Mouse (Mus musculus): ENCODE measurements around the gene Map3k14. TPM values are rescaled to one million over a fixed set of nuclear protein-coding genes. Genes with fewer than 3 reads are reported as not detected.
A peak's percentile ranks its signal among the peaks of the same experiment; 100 is the strongest.

Gene Map3k14
- polyA plus RNA-seq, 2 experiments = 0.18 to 0.47 TPM

DNA sequence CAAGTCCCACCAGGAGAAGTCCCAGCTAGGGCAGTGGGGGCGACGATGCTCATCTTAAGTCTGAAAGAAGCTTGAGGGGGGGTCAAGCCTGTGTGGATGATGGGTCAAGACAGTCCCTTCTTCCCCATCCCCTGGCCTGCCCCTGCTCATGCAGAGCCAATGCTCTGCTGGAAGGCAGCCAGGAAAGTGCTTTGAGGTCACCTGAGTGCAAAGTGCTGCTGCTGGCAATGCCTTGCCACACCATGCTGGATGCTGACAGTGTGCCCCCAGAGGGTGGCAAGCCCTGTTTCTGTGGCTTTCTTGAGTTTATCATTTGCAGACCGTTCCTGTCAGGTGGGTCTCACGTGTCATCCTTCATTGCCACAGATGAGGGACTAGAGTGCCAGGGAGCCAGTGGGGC lies 47.3 kb downstream of the Map3k14 start:
- H3K4me3 ChIP-seq (ENCODE audit: insufficient read depth in 1 of 2, low read depth in 2 of 2, low read length in 2 of 2) = no peak overlapping the region
- no peak overlapping the region for H3K9ac ChIP-seq (replicated peaks)
- WGBS (ENCODE audit: insufficient replicate concordance) = 60% methylated on average over 4 of the region's 4 CpGs
- no peaks in the 10 kb centered on the region for H3K36me3 ChIP-seq (replicated peaks; ENCODE audit: control insufficient read depth, insufficient read depth, low read depth)
- ATAC-seq (ENCODE audit: insufficient read depth) = no peak
- H3K4me1 ChIP-seq (replicated peaks; ENCODE audit: control insufficient read depth in 2 of 2, insufficient read depth in 2 of 2, low read length in 1 of 2) = peaks cover 3 to 4% of the 10 kb centered on the region in 2 experiments; a peak in 2 of 4 replicates
- H3K27me3 ChIP-seq (ENCODE audit: control insufficient read depth, insufficient read depth, low read length) = no peaks in the 10 kb centered on the region
- no peak for DNase-seq (ENCODE audit: low read depth in 3 of 3, low spot score in 3 of 3)
- no peak overlapping the region for H3K27ac ChIP-seq
- H3K4me2 ChIP-seq (ENCODE audit: low read depth) = no peak overlapping the region
- H3K9me3 ChIP-seq (ENCODE audit: control insufficient read depth, low read length) = no peaks in the 10 kb centered on the region
- no peak for TF ChIP-seq CTCF (IDR thresholded peaks at IDR 0.05; ENCODE audit: low read depth)
- TF ChIP-seq EP300 (IDR thresholded peaks at IDR 0.05; ENCODE audit: low read depth) = no peak

DNA sequence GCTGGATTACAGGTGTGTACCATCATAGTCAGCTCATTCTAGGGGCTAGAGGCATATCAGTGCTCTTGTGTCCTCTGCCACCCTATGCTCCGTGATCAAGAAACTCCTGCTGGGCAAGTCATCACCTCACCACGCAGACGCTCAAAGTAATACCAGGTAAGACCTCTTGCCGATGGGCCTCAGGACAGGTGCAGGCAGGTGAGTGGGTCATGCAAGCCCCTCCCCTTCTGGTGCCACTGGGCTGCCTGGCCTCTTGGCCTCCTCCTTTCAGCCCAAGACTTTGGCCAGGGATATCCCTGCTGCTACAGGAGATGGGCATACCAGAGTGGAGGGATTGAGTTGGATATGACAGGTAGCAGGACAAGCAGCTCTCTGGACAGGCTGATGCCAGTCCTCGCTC lies 48.0 kb downstream of the Map3k14 start:
- ATAC-seq (ENCODE audit: insufficient read depth) (no peak), DNase-seq (ENCODE audit: low read depth in 3 of 3, low spot score in 3 of 3) (no peak)
- no peaks in the 10 kb centered on the region for H3K27me3 ChIP-seq (ENCODE audit: control insufficient read depth, insufficient read depth, low read length)
- H3K4me2 ChIP-seq (ENCODE audit: low read depth) = no peak overlapping the region
- TF ChIP-seq CTCF (IDR thresholded peaks at IDR 0.05; ENCODE audit: low read depth) = no peak
- no peak for TF ChIP-seq EP300 (IDR thresholded peaks at IDR 0.05; ENCODE audit: low read depth)
- WGBS (ENCODE audit: insufficient replicate concordance) = 73% methylated on average over 5 of the region's 5 CpGs
- H3K4me1 ChIP-seq (replicated peaks; ENCODE audit: control insufficient read depth in 2 of 2, insufficient read depth in 2 of 2, low read length in 1 of 2) = peaks cover 4 to 5% of the 10 kb centered on the region in 2 experiments; a peak in 2 of 4 replicates
- H3K9ac ChIP-seq (replicated peaks) = no peak overlapping the region
- no peak overlapping the region for H3K27ac ChIP-seq
- no peak overlapping the region for H3K4me3 ChIP-seq (ENCODE audit: insufficient read depth in 1 of 2, low read depth in 2 of 2, low read length in 2 of 2)
- H3K9me3 ChIP-seq (ENCODE audit: control insufficient read depth, low read length) = no peaks in the 10 kb centered on the region
- H3K36me3 ChIP-seq (replicated peaks; ENCODE audit: control insufficient read depth, insufficient read depth, low read depth) = no peaks in the 10 kb centered on the region

DNA sequence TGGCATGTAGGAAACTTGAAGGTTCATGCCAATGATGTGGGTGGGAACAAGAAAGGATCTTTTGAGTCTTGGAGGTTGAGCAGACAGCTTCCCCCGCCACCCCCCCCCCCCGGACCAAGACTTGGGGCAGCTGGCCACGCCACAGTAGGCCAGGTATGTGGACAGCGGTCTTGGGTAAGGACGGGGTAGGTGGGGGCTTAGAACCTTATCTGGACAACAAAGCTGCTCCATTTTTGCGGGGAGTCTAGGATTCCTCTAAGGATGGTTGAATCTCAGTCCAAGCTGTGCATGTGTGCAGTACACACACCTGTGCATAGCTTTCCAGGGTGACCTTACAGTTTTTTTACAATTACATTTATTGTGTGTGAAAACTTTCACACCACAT lies 48.8 kb downstream of the Map3k14 start:
- H3K4me3 ChIP-seq (ENCODE audit: insufficient read depth in 1 of 2, low read depth in 2 of 2, low read length in 2 of 2) = peak overlapping the region; percentile 56 to 64
- ATAC-seq (ENCODE audit: insufficient read depth) = no peak
- no peak for TF ChIP-seq CTCF (IDR thresholded peaks at IDR 0.05; ENCODE audit: low read depth)
- TF ChIP-seq EP300 (IDR thresholded peaks at IDR 0.05; ENCODE audit: low read depth) = no peak
- no peak for DNase-seq (ENCODE audit: low read depth in 3 of 3, low spot score in 3 of 3)
- no peaks in the 10 kb centered on the region for H3K27me3 ChIP-seq (ENCODE audit: control insufficient read depth, insufficient read depth, low read length)
- no peaks in the 10 kb centered on the region for H3K9me3 ChIP-seq (ENCODE audit: control insufficient read depth, low read length)
- no peak overlapping the region for H3K27ac ChIP-seq
- WGBS (ENCODE audit: insufficient replicate concordance) = 23% methylated on average over 6 of the region's 6 CpGs
- H3K36me3 ChIP-seq (replicated peaks; ENCODE audit: control insufficient read depth, insufficient read depth, low read depth) = no peaks in the 10 kb centered on the region
- peak overlapping the region; percentile 81 for H3K4me2 ChIP-seq (ENCODE audit: low read depth)
- peak overlapping the region; percentile 43 for H3K9ac ChIP-seq (replicated peaks)
- H3K4me1 ChIP-seq (replicated peaks; ENCODE audit: control insufficient read depth in 2 of 2, insufficient read depth in 2 of 2, low read length in 1 of 2) = peaks cover 4 to 5% of the 10 kb centered on the region in 2 experiments; a peak in 2 of 4 replicates

- under 1% methylated on average over 45 of the region's 45 CpGs for WGBS (ENCODE audit: insufficient replicate concordance)
- Histone ChIP-seq H3K9me3 (ENCODE audit: control insufficient read depth, low read length) (no peaks in the 10 kb centered on the region), H3K27me3 (ENCODE audit: control insufficient read depth, insufficient read depth, low read length) (no peaks in the 10 kb centered on the region), H3K9ac (replicated peaks) (peak within 1 kb of the TSS; percentile 43), H3K36me3 (replicated peaks; ENCODE audit: control insufficient read depth, insufficient read depth, low read depth) (no peaks in the 10 kb centered on the region), H3K4me1 (replicated peaks; ENCODE audit: control insufficient read depth in 2 of 2, insufficient read depth in 2 of 2, low read length in 1 of 2) (peaks cover 4 to 5% of the 10 kb centered on the region in 2 experiments; a peak in 2 of 4 replicates), H3K4me3 (ENCODE audit: insufficient read depth in 1 of 2, low read depth in 2 of 2, low read length in 2 of 2) (peak within 1 kb of the TSS; percentile 56 to 64), H3K27ac (no peak within 1 kb of the TSS), H3K4me2 (ENCODE audit: low read depth) (peak within 1 kb of the TSS; percentile 81)
- ATAC-seq (ENCODE audit: insufficient read depth) = peak; percentile 76; the same call in 1 of the 2 replicates
- TF ChIP-seq EP300 (IDR thresholded peaks at IDR 0.05; ENCODE audit: low read depth) (no peak), CTCF (IDR thresholded peaks at IDR 0.05; ENCODE audit: low read depth) (no peak)
- DNase-seq (ENCODE audit: low read depth in 3 of 3, low spot score in 3 of 3) = no peak
Observed at GRCm38 (mm10) chr11:103217790-103218516, 49.3 kb downstream of the Map3k14 start, which contains the start of gene Spata32. Gene Spata32 (minus strand): TSS chr11:103218432.

- 26% methylated on average over 1 of the region's 1 CpGs for WGBS (ENCODE audit: insufficient replicate concordance)
- H3K9ac ChIP-seq (replicated peaks) = no peak overlapping the region
- DNase-seq (ENCODE audit: low read depth in 3 of 3, low spot score in 3 of 3) (peak; percentile 19 to 30 (median 27)), ATAC-seq (ENCODE audit: insufficient read depth) (peak; percentile 59)
- peak; percentile 51; the same call in 1 of the 2 replicates for TF ChIP-seq EP300 (IDR thresholded peaks at IDR 0.05; ENCODE audit: low read depth)
- no peak for TF ChIP-seq CTCF (IDR thresholded peaks at IDR 0.05; ENCODE audit: low read depth)
- no peaks in the 10 kb centered on the region for H3K27me3 ChIP-seq (ENCODE audit: control insufficient read depth, insufficient read depth, low read length)
- H3K9me3 ChIP-seq (ENCODE audit: control insufficient read depth, low read length) = no peaks in the 10 kb centered on the region
- no peaks in the 10 kb centered on the region for H3K36me3 ChIP-seq (replicated peaks; ENCODE audit: control insufficient read depth, insufficient read depth, low read depth)
- H3K4me1 ChIP-seq (replicated peaks; ENCODE audit: control insufficient read depth in 2 of 2, insufficient read depth in 2 of 2, low read length in 1 of 2) = peaks cover 4 to 5% of the 10 kb centered on the region in 2 experiments; a peak in 2 of 4 replicates
- H3K4me2 ChIP-seq (ENCODE audit: low read depth) = no peak overlapping the region
- H3K27ac ChIP-seq = no peak overlapping the region
- H3K4me3 ChIP-seq (ENCODE audit: insufficient read depth in 1 of 2, low read depth in 2 of 2, low read length in 2 of 2) = no peak overlapping the region
Observed at GRCm38 (mm10) chr11:103215355-103215754, 51.9 kb downstream of the Map3k14 start.

Measured in liver, embryonic 14.5 days (tissue).